Mouse (Mus musculus): ENCODE measurements around the gene Pop7. TPM values are rescaled to one million over a fixed set of nuclear protein-coding genes. Genes with fewer than 3 reads are reported as not detected.

Pop7 gene
- polyA plus RNA-seq, 1 experiment from 2014 or later, result 90.0 TPM

GRCm38 (mm10) chr5:137528247-137528968 lies 26.1 kb upstream of the Pop7 start:
- no peak for DNase-seq (ENCODE audit: low spot score)

DNA sequence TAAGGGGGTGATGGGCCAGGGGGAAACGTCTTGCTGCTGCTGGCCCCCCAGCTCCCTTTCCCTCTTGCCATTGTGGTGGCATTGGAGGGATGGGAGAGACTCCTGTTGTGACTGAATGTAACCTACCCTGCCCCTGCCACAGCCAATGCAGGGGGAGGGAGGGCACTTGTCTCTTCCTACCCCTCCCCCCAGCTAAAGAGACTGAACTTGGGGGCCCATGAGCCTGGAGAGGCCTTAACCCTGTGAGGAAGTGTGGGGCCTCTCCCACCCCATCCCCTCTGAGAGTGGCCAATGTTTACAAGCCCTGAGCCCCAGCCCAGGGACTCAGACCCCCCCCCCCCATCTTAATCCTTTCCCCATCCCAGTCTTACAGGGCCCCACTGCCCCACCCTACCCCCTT lies 25.1 kb upstream of the Pop7 start:
- DNase-seq (ENCODE audit: low spot score), result no peak

DNA sequence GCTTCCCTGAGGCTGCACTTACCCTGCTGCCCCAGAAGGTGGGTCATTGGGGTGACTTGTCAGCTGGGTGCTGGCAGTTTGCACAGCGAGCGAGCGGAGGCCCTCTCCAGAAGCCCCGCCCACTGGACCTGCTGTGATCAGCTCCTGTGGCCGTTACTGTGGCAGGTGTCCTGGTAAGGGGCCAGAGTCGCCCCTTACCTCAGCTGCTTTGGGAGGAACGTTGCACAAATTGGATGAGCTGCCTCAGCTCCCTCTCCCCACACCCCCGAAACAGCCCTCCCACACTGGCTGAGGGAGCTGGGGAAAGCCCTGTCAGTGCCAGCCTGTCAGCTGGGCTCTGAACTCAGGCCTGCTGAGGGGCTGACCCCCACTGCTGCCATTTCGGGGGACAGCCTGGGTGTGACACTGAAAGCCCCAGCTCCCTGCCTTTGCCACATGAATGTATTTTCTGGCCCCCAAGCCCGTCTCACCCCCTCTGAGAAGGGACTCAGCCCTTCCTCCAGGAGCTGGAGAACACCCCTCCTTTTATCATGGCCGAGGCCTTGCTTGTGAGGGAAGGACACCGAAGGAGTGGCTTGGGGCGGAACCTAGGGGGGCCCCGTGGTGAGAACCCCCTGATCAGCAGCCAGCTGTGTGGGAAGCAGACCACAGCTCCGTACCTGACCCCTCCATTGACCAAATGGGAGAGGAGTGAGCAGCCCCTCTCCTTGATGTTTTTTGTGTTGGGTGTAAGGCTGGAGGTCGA lies 24.0 kb upstream of the Pop7 start:
- DNase-seq (ENCODE audit: low spot score), result peak; percentile 42

DNA sequence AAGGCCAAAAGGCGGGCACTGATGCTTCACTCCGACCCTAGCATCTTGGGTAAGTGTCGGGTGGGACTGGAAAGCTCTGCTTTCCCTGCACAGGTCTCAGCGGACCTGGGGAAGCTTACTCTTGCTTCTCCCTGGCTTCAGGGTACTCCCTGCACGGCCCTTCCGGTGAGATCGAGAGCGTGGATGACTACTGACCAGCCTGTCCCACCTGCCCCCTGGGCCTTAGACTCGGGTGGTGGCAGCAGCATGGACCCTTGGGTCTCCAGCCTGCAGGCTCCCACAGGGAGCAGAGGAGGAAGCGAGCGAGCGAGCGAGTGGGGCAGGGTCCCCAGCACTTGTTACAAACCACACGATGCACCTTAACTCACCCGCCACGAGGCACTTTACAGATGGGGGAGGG lies 23.2 kb upstream of the Pop7 start:
- no peak for DNase-seq (ENCODE audit: low spot score)

- DNase-seq (ENCODE audit: low spot score), result no peak
Measured at GRCm38 (mm10) chr5:137524671-137525070, 22.4 kb upstream of the Pop7 start.

DNA sequence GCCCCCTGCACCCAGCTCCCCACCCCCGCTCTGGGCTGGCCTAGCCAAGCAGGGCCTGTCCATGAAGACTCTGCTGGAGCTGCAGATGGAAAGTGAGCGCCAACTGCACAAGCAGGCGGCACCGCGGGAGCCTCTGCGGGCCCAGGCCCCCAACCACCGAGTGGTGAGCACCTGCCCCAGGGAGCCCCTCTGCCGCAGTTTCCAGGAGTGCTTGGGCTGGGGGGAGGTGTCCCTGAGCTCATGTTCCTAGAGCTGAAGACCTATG lies 21.9 kb upstream of the Pop7 start:
- no peak for DNase-seq (ENCODE audit: low spot score)

DNA sequence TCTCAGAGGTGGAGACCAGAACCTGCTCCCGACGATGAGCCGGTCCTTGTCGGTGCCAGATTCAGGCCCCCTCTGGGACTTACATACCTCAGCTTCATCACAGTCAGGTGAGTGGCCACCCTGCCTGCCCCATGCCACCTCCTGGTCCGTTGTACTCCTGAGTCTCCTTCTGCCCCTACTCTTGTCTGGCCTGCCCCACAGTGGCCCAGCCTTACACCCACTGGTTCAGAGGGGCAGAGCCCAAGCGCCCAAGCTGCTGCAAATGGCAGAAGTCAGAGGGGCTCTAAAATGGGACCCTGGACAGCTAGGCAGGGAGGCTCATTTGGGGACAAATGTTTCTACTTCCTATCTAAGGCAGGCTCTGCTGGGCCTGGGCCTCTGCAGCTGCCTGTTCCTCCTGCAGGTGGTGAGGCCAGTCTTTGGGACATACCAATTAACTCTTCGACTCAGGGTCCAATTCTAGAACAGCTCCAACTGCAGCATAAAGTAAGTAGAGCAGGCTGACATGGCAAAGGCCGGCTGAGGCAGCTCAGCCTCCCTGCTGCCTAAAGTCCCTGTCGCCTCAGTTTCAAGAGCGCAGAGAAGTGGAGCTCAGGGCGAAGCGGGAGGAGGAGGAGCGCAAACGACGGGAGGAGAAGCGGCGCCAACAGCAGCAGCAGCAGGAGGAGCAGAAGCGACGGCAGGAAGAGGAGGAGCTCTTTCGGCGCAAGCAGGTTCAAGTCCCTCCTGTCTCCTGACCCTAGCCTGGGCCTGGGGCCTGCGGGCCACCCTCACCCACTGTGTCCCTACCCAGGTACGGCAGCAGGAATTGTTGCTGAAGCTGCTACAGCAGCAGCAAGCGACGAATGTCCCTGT lies 21.3 kb upstream of the Pop7 start:
- no peak for DNase-seq (ENCODE audit: low spot score)

DNA sequence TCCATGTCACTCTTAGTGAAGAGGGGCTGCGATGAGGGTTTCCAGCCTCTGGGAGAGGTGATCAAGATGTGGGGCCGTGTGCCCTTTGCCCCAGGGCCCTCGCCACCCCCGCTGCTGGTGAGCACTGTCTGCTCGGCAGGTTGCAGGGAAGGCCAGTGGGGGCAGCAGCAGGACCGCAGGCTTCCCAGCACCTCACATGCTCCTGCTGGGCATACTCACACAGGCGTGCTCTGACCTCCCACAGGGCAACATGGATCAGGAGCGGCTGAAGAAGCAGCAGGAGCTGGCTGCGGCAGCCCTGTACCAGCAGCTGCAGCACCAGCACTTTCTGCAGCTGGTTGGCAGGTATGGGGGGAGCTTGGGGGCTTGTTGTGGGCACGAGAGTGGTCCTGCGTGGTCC lies 20.4 kb upstream of the Pop7 start:
- DNase-seq (ENCODE audit: low spot score), result no peak

GRCm38 (mm10) chr5:137521861-137522260 lies 19.5 kb upstream of the Pop7 start:
- DNase-seq (ENCODE audit: low spot score), result no peak

- no peak for DNase-seq (ENCODE audit: low spot score)
Measured at GRCm38 (mm10) chr5:137519691-137520550, 17.6 kb upstream of the Pop7 start.

GRCm38 (mm10) chr5:137518436-137518835 lies 16.1 kb upstream of the Pop7 start, which contains the start of gene Gigyf1:
TSS of gene Gigyf1 (plus strand) at chr5:137518548.
- DNase-seq (ENCODE audit: low spot score), result no peak

- no peak for DNase-seq (ENCODE audit: low spot score)
Measured at GRCm38 (mm10) chr5:137514811-137515210, 12.5 kb upstream of the Pop7 start.

- DNase-seq (ENCODE audit: low spot score), result no peak
Measured at GRCm38 (mm10) chr5:137513951-137514721, 11.8 kb upstream of the Pop7 start.

- DNase-seq (ENCODE audit: low spot score), result no peak
Measured at GRCm38 (mm10) chr5:137512847-137513794, 10.8 kb upstream of the Pop7 start.

- DNase-seq (ENCODE audit: low spot score), result no peak
Measured at GRCm38 (mm10) chr5:137511706-137512105, 9.4 kb upstream of the Pop7 start.

DNA sequence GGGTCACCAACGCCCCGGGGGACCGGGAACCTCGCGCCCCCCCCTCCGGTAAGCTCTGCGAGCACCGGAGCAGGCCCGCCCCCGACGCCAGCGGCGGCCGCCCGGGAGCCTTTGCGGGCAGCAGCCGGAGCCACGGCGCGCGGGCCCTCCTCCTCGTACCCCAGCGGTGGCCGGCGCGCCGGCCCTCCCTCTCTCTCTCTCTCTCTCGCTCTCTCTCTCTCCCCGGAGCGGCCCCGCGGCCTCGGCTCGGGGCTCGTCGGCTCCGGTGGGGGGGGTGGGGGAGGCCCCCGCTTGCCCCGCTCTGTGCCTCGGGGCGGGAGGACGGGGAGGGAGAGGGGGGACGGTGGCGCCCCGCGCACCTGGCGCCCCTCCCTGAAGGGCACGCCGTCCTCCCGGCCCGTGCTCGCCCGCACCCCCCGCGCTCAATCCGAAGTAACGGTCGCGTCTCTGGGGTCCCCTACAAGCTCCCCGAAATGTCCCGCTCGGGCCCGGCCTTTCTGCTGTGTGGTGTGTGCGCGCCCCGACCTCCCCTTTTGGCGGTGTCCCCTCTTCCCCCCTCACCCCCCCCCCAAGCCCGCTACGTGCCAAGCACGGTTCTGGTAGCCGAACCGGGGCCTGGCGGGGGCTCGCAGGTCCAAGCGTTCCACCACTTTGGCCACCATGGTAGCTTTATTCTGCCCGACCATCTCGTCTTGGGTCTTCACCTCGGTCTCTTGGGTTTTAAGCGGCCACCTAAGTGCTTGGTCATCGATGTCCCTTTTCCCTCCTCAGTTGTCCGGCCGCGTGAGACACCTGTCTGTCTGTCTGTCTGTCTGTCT lies 8.5 kb upstream of the Pop7 start:
- DNase-seq (ENCODE audit: low spot score), result peak; percentile 56

DNA sequence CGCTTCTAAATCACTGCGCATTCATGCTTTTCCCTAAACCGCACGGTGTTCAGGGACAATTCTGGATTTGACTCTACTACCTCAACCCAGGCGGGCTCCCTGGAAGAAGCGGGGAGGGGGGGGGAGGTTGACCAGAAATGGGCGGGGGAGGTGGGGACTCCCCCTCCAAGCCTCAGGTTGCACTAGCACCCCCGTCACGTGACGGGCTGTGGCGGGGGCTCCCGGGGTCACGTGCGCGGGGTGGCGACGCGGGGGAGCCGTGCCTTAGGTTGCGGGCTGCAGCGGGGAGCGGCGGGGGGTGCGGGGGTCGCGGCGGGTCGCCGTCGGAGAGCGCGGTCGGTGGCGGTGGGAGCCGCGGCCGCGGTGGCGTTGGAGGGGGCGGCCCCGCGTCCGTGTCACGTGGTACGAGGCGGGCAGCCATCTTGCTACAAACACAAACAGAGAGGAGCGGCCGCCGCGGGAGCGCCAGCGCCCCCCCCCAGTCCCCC lies 7.7 kb upstream of the Pop7 start:
- peak; percentile 69 for DNase-seq (ENCODE audit: low spot score)

GRCm38 (mm10) chr5:137504041-137504440 lies 1.7 kb upstream of the Pop7 start:
- DNase-seq (ENCODE audit: low spot score), result peak; percentile 35
